Mouse (Mus musculus): ENCODE measurements around the gene Ptgfrn. TPM values are rescaled to one million over a fixed set of nuclear protein-coding genes. Genes with fewer than 3 reads are reported as not detected.

The Ptgfrn gene
- polyA plus RNA-seq, 1 experiment, result 4.5 TPM

DNA sequence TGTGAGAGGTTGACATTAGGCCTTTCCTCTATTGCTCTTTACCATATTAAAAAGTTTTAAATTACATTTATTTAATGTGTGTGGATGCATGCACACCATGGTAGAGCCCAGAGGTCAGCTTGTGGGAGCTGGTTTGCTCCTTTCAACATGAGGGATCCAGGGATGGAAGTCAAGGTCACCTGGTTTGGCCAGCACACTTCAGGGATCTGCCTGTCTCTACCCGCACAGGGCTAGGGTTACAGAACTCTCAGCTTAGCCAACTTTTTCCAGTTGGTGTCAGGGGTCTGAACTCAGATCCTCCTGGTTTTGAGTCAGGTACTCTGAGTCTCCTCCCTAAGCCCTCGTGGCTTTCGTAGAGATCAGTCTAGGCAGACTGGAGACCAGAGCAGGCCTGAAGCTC, 19.5 kb upstream of the Ptgfrn start:
- no peak for DNase-seq
- no peak for TF ChIP-seq POLR2A (IDR thresholded peaks at IDR 0.05; ENCODE audit: borderline replicate concordance, insufficient read depth, low read length)
- Histone ChIP-seq H3K27me3 (ENCODE audit: control insufficient read depth, insufficient read depth, low read length) (no peaks in the 10 kb centered on the region), H3K4me3 (replicated peaks; ENCODE audit: insufficient read depth, low read depth, low read length) (no peak overlapping the region), H3K4me1 (ENCODE audit: control insufficient read depth, insufficient read depth, low read length) (no peaks in the 10 kb centered on the region), H3K27ac (ENCODE audit: insufficient read depth, low read length) (no peak overlapping the region)
- WGBS, result 93% methylated on average over 3 of the region's 3 CpGs

GRCm38 (mm10) chr3:101129090-101129489, 19.0 kb upstream of the Ptgfrn start:
- no peak for DNase-seq
- H3K4me1 ChIP-seq (ENCODE audit: control insufficient read depth, insufficient read depth, low read length), result no peaks in the 10 kb centered on the region
- no peak overlapping the region for H3K27ac ChIP-seq (ENCODE audit: insufficient read depth, low read length)
- no peak overlapping the region for H3K4me3 ChIP-seq (replicated peaks; ENCODE audit: insufficient read depth, low read depth, low read length)
- H3K27me3 ChIP-seq (ENCODE audit: control insufficient read depth, insufficient read depth, low read length), result no peaks in the 10 kb centered on the region
- no peak for TF ChIP-seq POLR2A (IDR thresholded peaks at IDR 0.05; ENCODE audit: borderline replicate concordance, insufficient read depth, low read length)
- TF ChIP-seq CTCF (IDR thresholded peaks at IDR 0.05; ENCODE audit: borderline replicate concordance, insufficient read depth, low read depth, low read length), result no peak

GRCm38 (mm10) chr3:101127766-101128165, 17.7 kb upstream of the Ptgfrn start:
- TF ChIP-seq POLR2A (IDR thresholded peaks at IDR 0.05; ENCODE audit: borderline replicate concordance, insufficient read depth, low read length), result no peak
- no peak for TF ChIP-seq CTCF (IDR thresholded peaks at IDR 0.05; ENCODE audit: borderline replicate concordance, insufficient read depth, low read depth, low read length)
- DNase-seq, result no peak
- Histone ChIP-seq H3K4me1 (ENCODE audit: control insufficient read depth, insufficient read depth, low read length) (no peaks in the 10 kb centered on the region), H3K27me3 (ENCODE audit: control insufficient read depth, insufficient read depth, low read length) (no peaks in the 10 kb centered on the region), H3K4me3 (replicated peaks; ENCODE audit: insufficient read depth, low read depth, low read length) (no peak overlapping the region), H3K27ac (ENCODE audit: insufficient read depth, low read length) (no peak overlapping the region)
- 71% methylated on average over 2 of the region's 2 CpGs for WGBS

DNA sequence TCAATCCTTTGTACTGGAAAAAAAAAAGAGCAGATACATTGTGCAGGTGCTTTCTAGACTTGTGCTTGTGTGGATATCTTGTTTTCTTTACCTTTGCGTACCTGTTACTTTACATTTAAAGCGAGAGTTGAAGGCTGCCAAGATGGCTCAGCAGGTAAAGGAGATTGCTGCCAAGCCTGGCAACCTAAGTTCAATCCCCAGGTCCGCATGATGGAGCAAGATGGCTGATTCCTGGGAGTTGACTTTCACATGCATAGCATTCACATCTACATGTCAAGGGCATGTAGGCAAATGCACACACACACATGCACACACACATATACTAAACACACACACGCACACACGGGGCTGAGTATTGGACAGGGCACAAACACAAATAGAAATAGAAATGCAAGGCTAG, 14.6 kb upstream of the Ptgfrn start:
- no peak for TF ChIP-seq POLR2A (IDR thresholded peaks at IDR 0.05; ENCODE audit: borderline replicate concordance, insufficient read depth, low read length)
- no peak for TF ChIP-seq CTCF (IDR thresholded peaks at IDR 0.05; ENCODE audit: borderline replicate concordance, insufficient read depth, low read depth, low read length)
- Histone ChIP-seq H3K27ac (ENCODE audit: insufficient read depth, low read length) (no peak overlapping the region), H3K4me1 (ENCODE audit: control insufficient read depth, insufficient read depth, low read length) (no peaks in the 10 kb centered on the region), H3K4me3 (replicated peaks; ENCODE audit: insufficient read depth, low read depth, low read length) (no peak overlapping the region), H3K27me3 (ENCODE audit: control insufficient read depth, insufficient read depth, low read length) (no peaks in the 10 kb centered on the region)
- no peak for DNase-seq
- WGBS, result 90% methylated on average over 5 of the region's 5 CpGs

GRCm38 (mm10) chr3:101122479-101122878, 12.4 kb upstream of the Ptgfrn start:
- WGBS, result 83% methylated on average over 3 of the region's 3 CpGs
- DNase-seq, result no peak

GRCm38 (mm10) chr3:101117774-101118173, 7.7 kb upstream of the Ptgfrn start:
- DNase-seq, result no peak

More at GRCm38 (mm10) chr3:101122479-101122878, 12.4 kb upstream of the Ptgfrn start:
- Histone ChIP-seq H3K4me3 (replicated peaks; ENCODE audit: insufficient read depth, low read depth, low read length) (no peak overlapping the region), H3K27ac (ENCODE audit: insufficient read depth, low read length) (no peak overlapping the region), H3K4me1 (ENCODE audit: control insufficient read depth, insufficient read depth, low read length) (no peaks in the 10 kb centered on the region), H3K27me3 (ENCODE audit: control insufficient read depth, insufficient read depth, low read length) (no peaks in the 10 kb centered on the region)
- TF ChIP-seq POLR2A (IDR thresholded peaks at IDR 0.05; ENCODE audit: borderline replicate concordance, insufficient read depth, low read length) (no peak), CTCF (IDR thresholded peaks at IDR 0.05; ENCODE audit: borderline replicate concordance, insufficient read depth, low read depth, low read length) (no peak)

GRCm38 (mm10) chr3:101117386-101117749, 7.3 kb upstream of the Ptgfrn start:
- Histone ChIP-seq H3K27ac (ENCODE audit: insufficient read depth, low read length) (no peak overlapping the region), H3K4me3 (replicated peaks; ENCODE audit: insufficient read depth, low read depth, low read length) (no peak overlapping the region), H3K4me1 (ENCODE audit: control insufficient read depth, insufficient read depth, low read length) (no peaks in the 10 kb centered on the region), H3K27me3 (ENCODE audit: control insufficient read depth, insufficient read depth, low read length) (no peaks in the 10 kb centered on the region)
- TF ChIP-seq CTCF (IDR thresholded peaks at IDR 0.05; ENCODE audit: borderline replicate concordance, insufficient read depth, low read depth, low read length) (no peak), POLR2A (IDR thresholded peaks at IDR 0.05; ENCODE audit: borderline replicate concordance, insufficient read depth, low read length) (no peak)
- WGBS, result 97% methylated on average over 8 of the region's 8 CpGs
- no peak for DNase-seq

More at GRCm38 (mm10) chr3:101117774-101118173, 7.7 kb upstream of the Ptgfrn start:
- no peaks in the 10 kb centered on the region for H3K4me1 ChIP-seq (ENCODE audit: control insufficient read depth, insufficient read depth, low read length)
- no peaks in the 10 kb centered on the region for H3K27me3 ChIP-seq (ENCODE audit: control insufficient read depth, insufficient read depth, low read length)
- TF ChIP-seq POLR2A (IDR thresholded peaks at IDR 0.05; ENCODE audit: borderline replicate concordance, insufficient read depth, low read length) (no peak), CTCF (IDR thresholded peaks at IDR 0.05; ENCODE audit: borderline replicate concordance, insufficient read depth, low read depth, low read length) (no peak)
- H3K27ac ChIP-seq (ENCODE audit: insufficient read depth, low read length), result no peak overlapping the region
- WGBS, result 92% methylated on average over 11 of the region's 11 CpGs
- H3K4me3 ChIP-seq (replicated peaks; ENCODE audit: insufficient read depth, low read depth, low read length), result no peak overlapping the region

GRCm38 (mm10) chr3:101116431-101117385, 6.6 kb upstream of the Ptgfrn start:
- WGBS, result 63% methylated on average over 25 of the region's 25 CpGs

More at GRCm38 (mm10) chr3:101116431-101117385, 6.6 kb upstream of the Ptgfrn start:
- H3K4me1 ChIP-seq (ENCODE audit: control insufficient read depth, insufficient read depth, low read length), result no peaks in the 10 kb centered on the region
- no peak overlapping the region for H3K27ac ChIP-seq (ENCODE audit: insufficient read depth, low read length)
- TF ChIP-seq POLR2A (IDR thresholded peaks at IDR 0.05; ENCODE audit: borderline replicate concordance, insufficient read depth, low read length) (no peak), CTCF (IDR thresholded peaks at IDR 0.05; ENCODE audit: borderline replicate concordance, insufficient read depth, low read depth, low read length) (no peak)
- no peaks in the 10 kb centered on the region for H3K27me3 ChIP-seq (ENCODE audit: control insufficient read depth, insufficient read depth, low read length)
- no peak overlapping the region for H3K4me3 ChIP-seq (replicated peaks; ENCODE audit: insufficient read depth, low read depth, low read length)
- no peak for DNase-seq

Measured in cerebellum, adult 2 months (tissue).